Mouse (Mus musculus): Measurements from ENCODE around the gene Otop1. TPM values are rescaled to one million over a fixed set of nuclear protein-coding genes. Genes with fewer than 3 reads are reported as not detected.

The Otop1 gene
- polyA plus RNA-seq, 1 experiment from 2014 or later, result not detected

DNA sequence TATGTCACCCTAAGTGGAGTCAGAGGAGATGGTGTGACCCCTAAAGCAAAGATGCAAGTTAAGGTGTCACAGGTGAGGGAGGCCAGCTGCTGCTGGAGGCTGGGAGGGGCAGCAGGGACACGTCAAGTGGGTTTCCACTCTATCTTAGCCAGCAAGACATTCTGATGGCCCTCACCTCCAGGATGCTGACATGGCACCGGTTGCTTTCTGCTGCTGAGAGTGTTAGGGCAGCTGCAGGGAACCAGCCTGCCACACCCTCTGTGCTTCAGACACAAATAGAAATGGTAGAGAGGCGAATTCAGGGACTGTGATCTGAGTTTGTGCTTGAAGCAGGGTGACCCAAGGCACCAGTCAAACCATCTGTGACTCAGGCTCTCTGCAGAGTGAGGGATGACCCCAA, 34.0 kb downstream of the Otop1 start:
- H3K4me1 ChIP-seq (replicated peaks; ENCODE audit: control insufficient read depth, insufficient read depth, low read length), result no peaks in the 10 kb centered on the region
- no peaks in the 10 kb centered on the region for H3K9me3 ChIP-seq (ENCODE audit: control insufficient read depth, low read length)
- H3K9ac ChIP-seq, result no peak overlapping the region
- no peaks in the 10 kb centered on the region for H3K36me3 ChIP-seq (replicated peaks; ENCODE audit: control insufficient read depth, insufficient read depth)
- no peak overlapping the region for H3K4me3 ChIP-seq (replicated peaks; ENCODE audit: low read length)
- H3K27ac ChIP-seq, result no peak overlapping the region
- DNase-seq (ENCODE audit: low spot score), result no peak
- no peaks in the 10 kb centered on the region for H3K27me3 ChIP-seq (ENCODE audit: control insufficient read depth, insufficient read depth, low read length)
- H3K4me2 ChIP-seq (replicated peaks), result no peak overlapping the region
- 82% methylated on average over 3 of the region's 3 CpGs for WGBS
- no peak for ATAC-seq (ENCODE audit: low FRiP score)

DNA sequence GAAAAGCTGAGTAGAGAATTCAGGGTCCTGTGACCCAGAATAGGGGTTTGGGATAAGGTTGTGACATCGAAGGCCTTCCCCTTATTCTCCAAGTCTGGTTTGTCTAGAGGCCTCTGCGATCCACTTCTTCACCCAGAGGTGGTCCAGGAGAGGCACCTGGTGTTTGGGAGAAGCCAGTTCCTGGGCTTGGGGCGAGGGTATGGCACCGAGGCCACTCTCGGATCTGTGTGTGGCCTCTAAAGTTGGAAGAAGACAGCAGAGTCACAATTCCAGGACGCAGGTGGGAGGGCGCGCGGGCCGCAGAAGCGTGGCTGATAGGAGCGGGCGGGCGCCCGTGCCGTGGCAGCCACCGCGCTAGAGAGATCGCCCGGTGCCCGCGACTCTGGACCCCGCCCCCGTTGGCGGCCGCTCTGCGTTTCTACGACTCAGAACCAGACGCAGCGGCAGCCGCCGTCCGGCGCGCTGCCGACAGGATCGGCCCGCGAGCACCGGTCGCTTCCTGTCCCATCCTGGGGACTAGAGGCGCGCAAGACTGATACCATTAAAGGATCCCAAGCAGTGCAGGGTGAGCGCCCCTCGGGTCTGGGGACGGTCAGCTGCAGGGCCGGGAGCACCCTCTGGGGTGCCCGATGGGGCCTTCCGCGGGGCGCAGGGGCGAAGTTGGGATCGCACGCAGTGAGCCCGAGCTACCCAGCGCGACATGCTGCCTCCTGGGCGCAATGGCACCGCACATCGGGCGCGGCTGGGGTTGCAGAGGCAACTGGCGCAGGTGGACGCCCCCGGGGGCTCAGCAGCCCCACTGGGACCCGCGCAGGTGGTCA, 43.4 kb downstream of the Otop1 start, which contains the start of gene Drd5:
Gene Drd5, plus strand, starts transcription at position 402 of the 821 bp plus-strand sequence.
- Histone ChIP-seq H3K9ac (peak within 1 kb of the TSS; percentile 63), H3K27me3 (ENCODE audit: control insufficient read depth, insufficient read depth, low read length) (peaks cover 46% of the 10 kb centered on the region), H3K4me2 (replicated peaks) (peak within 1 kb of the TSS; percentile 88), H3K4me3 (replicated peaks; ENCODE audit: low read length) (peak within 1 kb of the TSS; percentile 46), H3K36me3 (replicated peaks; ENCODE audit: control insufficient read depth, insufficient read depth) (no peaks in the 10 kb centered on the region), H3K9me3 (ENCODE audit: control insufficient read depth, low read length) (no peaks in the 10 kb centered on the region), H3K4me1 (replicated peaks; ENCODE audit: control insufficient read depth, insufficient read depth, low read length) (peaks cover 5% of the 10 kb centered on the region; the same call in 1 of the 2 replicates), H3K27ac (no peak within 1 kb of the TSS)
- DNase-seq (ENCODE audit: low spot score) (no peak), ATAC-seq (ENCODE audit: low FRiP score) (peak; percentile 57; the same call in 1 of the 2 replicates)
- WGBS, result 2% methylated on average over 67 of the region's 67 CpGs

DNA sequence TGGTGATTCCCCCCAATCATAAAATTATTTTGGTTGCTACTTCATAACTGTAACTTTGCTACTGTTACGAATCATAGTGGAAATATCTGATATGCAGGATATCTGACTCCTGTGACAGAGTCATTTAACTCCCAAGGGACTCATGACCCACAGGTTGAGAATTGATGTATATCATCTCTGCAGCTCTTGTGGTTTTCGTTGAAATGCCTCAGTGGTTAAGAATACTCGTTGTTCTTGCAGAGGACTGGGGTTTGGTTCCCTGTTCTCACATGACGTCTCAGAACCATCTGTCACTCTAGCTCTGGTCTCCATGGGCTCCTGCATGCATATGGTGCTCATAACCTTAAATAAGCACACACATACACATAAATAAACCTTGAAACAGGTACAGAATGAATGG, 57.6 kb downstream of the Otop1 start:
- DNase-seq (ENCODE audit: low spot score) (no peak), ATAC-seq (ENCODE audit: low FRiP score) (no peak)
- 83% methylated on average over 4 of the region's 4 CpGs for WGBS
- no peaks in the 10 kb centered on the region for H3K36me3 ChIP-seq (replicated peaks; ENCODE audit: control insufficient read depth, insufficient read depth)
- H3K4me2 ChIP-seq (replicated peaks), result no peak overlapping the region
- H3K27me3 ChIP-seq (ENCODE audit: control insufficient read depth, insufficient read depth, low read length), result no peaks in the 10 kb centered on the region
- no peak overlapping the region for H3K4me3 ChIP-seq (replicated peaks; ENCODE audit: low read length)
- H3K9me3 ChIP-seq (ENCODE audit: control insufficient read depth, low read length), result no peaks in the 10 kb centered on the region
- H3K9ac ChIP-seq, result no peak overlapping the region
- no peaks in the 10 kb centered on the region for H3K4me1 ChIP-seq (replicated peaks; ENCODE audit: control insufficient read depth, insufficient read depth, low read length)
- H3K27ac ChIP-seq, result no peak overlapping the region

DNA sequence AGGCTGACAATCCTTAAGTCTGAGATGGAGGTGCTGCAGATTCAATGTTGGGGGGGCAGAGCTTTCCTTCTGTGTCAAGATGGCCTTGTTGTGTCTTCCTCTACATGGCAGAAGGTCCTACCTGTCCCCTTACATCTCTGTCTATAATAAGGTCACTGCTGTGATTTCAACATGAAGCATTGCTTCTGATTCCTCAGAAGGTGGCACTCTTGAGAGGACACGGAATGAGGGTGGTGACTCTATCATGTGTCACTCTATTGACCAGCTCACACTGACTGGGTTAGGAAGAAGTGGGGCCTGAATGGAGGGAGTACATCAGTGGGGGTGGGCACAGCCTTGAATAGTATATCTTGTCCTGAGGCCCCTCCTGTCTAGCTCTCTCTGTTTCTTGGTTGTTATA, 58.8 kb downstream of the Otop1 start:
- Histone ChIP-seq H3K4me3 (replicated peaks; ENCODE audit: low read length) (no peak overlapping the region), H3K36me3 (replicated peaks; ENCODE audit: control insufficient read depth, insufficient read depth) (no peaks in the 10 kb centered on the region), H3K4me2 (replicated peaks) (no peak overlapping the region), H3K27me3 (ENCODE audit: control insufficient read depth, insufficient read depth, low read length) (no peaks in the 10 kb centered on the region), H3K27ac (no peak overlapping the region), H3K4me1 (replicated peaks; ENCODE audit: control insufficient read depth, insufficient read depth, low read length) (no peaks in the 10 kb centered on the region), H3K9ac (no peak overlapping the region), H3K9me3 (ENCODE audit: control insufficient read depth, low read length) (no peaks in the 10 kb centered on the region)
- WGBS, result 45% methylated on average over 1 of the region's 1 CpGs
- ATAC-seq (ENCODE audit: low FRiP score), result no peak
- no peak for DNase-seq (ENCODE audit: low spot score)

DNA sequence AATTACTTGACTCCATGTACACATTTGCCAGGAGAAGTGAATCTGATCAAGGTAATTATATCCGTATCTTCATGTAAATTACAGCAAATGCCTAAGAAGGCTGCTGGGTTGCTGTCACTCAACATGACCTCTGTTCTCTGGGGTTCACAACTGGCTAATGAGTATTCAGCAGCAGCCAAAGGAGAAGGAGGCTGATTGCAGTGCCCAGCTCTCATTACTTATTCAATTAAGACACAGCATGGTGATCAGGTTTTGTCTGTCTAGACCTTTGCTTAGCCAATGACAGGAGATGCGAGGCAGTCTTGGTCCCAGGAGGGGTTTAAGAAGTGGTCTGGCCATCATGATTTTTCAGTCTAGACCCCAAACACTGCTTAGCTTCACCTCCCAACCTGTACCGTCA, 67.3 kb downstream of the Otop1 start:
- Histone ChIP-seq H3K4me3 (replicated peaks; ENCODE audit: low read length) (no peak overlapping the region), H3K4me2 (replicated peaks) (no peak overlapping the region), H3K36me3 (replicated peaks; ENCODE audit: control insufficient read depth, insufficient read depth) (no peaks in the 10 kb centered on the region), H3K27me3 (ENCODE audit: control insufficient read depth, insufficient read depth, low read length) (no peaks in the 10 kb centered on the region), H3K27ac (no peak overlapping the region), H3K4me1 (replicated peaks; ENCODE audit: control insufficient read depth, insufficient read depth, low read length) (no peaks in the 10 kb centered on the region), H3K9ac (no peak overlapping the region), H3K9me3 (ENCODE audit: control insufficient read depth, low read length) (no peaks in the 10 kb centered on the region)
- 51% methylated on average over 3 of the region's 3 CpGs for WGBS
- DNase-seq (ENCODE audit: low spot score) (no peak), ATAC-seq (ENCODE audit: low FRiP score) (peak; percentile 46; the same call in 1 of the 2 replicates)

DNA sequence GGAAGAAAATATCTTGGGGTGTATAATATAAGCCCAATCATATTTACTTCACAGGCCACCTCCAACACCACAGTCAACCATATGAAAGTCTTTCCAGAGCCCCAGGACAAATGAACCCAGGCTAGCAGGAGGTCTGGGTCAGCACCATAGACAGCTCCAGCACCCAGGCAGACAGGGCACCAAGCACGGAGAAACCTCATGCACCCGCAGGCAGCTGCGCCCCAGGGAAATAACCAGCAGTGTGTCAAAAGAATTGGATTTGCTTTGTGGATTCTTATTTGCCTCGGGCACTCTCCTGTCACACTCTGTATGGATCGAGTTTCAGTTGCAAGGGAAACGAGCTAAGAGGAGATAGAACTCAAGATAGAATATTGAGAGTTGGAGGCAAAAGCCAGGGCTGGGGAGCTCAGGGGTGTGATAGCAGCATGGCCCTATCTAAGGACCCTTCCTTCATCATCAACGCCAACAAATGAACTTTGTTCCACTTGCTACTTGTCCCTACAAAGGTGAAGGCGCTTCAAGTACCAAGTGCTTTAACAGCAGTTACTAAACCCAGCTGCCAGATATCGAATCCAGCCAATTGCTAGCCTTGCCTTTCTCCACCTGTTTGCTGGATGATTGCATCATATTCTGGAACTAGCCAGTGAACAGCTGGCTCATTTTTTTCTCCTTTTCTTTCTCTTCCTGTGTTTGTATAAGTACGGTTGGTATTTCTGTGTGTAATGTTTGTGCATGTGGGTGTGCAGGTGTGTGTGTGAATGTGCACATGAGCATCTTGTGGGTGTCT, 71.1 kb downstream of the Otop1 start:
- no peak overlapping the region for H3K4me3 ChIP-seq (replicated peaks; ENCODE audit: low read length)
- ATAC-seq (ENCODE audit: low FRiP score) (no peak), DNase-seq (ENCODE audit: low spot score) (peak; percentile 27)
- whole genome bisulfite sequencing, result 41% methylated on average over 10 of the region's 10 CpGs
- H3K9ac ChIP-seq, result no peak overlapping the region
- H3K36me3 ChIP-seq (replicated peaks; ENCODE audit: control insufficient read depth, insufficient read depth), result no peaks in the 10 kb centered on the region
- no peak overlapping the region for H3K27ac ChIP-seq
- no peak overlapping the region for H3K4me2 ChIP-seq (replicated peaks)
- H3K4me1 ChIP-seq (replicated peaks; ENCODE audit: control insufficient read depth, insufficient read depth, low read length), result no peaks in the 10 kb centered on the region
- H3K9me3 ChIP-seq (ENCODE audit: control insufficient read depth, low read length), result no peaks in the 10 kb centered on the region
- no peaks in the 10 kb centered on the region for H3K27me3 ChIP-seq (ENCODE audit: control insufficient read depth, insufficient read depth, low read length)

DNA sequence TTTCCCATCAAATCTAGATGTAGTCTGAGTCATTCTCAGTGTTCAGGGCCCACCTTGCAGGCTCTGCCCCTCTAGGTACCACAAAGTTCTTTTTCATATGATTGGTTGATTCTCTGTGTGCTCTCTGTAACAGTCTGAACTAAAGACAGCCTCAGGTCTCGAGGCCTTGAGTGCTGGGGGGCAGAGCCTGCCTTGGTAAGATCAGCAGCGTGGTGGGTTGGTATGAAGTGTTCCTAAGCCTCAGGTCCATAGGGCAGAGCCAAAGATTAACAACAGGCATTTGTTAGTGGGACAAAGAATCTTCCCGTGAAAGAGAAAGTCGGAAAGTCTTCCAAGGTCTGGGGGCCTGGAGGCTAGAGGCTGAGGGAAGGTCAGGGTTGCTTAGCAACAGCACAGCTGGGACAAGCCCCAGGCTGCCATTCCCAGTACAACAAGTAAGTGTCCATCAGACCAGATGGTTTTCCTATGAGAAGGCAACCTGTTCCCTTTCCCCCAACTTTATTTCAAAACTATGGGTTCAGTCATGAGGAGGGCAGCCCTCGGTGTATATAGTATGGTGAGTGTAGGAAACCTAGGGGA, 74.7 kb downstream of the Otop1 start:
- Histone ChIP-seq H3K4me2 (replicated peaks) (no peak overlapping the region), H3K36me3 (replicated peaks; ENCODE audit: control insufficient read depth, insufficient read depth) (no peaks in the 10 kb centered on the region), H3K9me3 (ENCODE audit: control insufficient read depth, low read length) (no peaks in the 10 kb centered on the region), H3K4me3 (replicated peaks; ENCODE audit: low read length) (no peak overlapping the region), H3K27me3 (ENCODE audit: control insufficient read depth, insufficient read depth, low read length) (no peaks in the 10 kb centered on the region), H3K27ac (no peak overlapping the region), H3K9ac (no peak overlapping the region), H3K4me1 (replicated peaks; ENCODE audit: control insufficient read depth, insufficient read depth, low read length) (no peaks in the 10 kb centered on the region)
- no peak for DNase-seq (ENCODE audit: low spot score)
- no peak for ATAC-seq (ENCODE audit: low FRiP score)
- WGBS, result 21% methylated on average over 5 of the region's 5 CpGs

Data from hindbrain, embryonic 14.5 days (tissue).